Mouse (Mus musculus): Measurements from ENCODE around the gene Chad. TPM values are rescaled to one million over a fixed set of nuclear protein-coding genes. Genes with fewer than 3 reads are reported as not detected.
A peak's percentile ranks its signal among the peaks of the same experiment; 100 is the strongest.

Chad gene
- polyA plus RNA-seq, 1 experiment from 2014 or later, result 22.7 TPM

GRCm38 (mm10) chr11:94600447-94600846, 35.6 kb downstream of the Chad start:
- Histone ChIP-seq H3K4me3 (peak overlapping the region; percentile 57; the same call in 1 of the 2 replicates), H3K9me3 (no peaks in the 10 kb centered on the region), H3K27ac (no peak overlapping the region), H3K9ac (no peak overlapping the region), H3K36me3 (no peaks in the 10 kb centered on the region), H3K4me1 (peaks cover 20% of the 10 kb centered on the region), H3K4me2 (peak overlapping the region; percentile 58), H3K27me3 (no peaks in the 10 kb centered on the region; the same call in 1 of the 2 replicates)
- ATAC-seq (ENCODE audit: insufficient number of reproducible peaks, low FRiP score, low TSS enrichment, low read depth), result no peak
- WGBS, result 91% methylated on average over 7 of the region's 7 CpGs

GRCm38 (mm10) chr11:94601321-94602281, 36.8 kb downstream of the Chad start, which contains the start of gene Acsf2:
TSS of gene Acsf2 (minus strand) at chr11:94601871.
- WGBS, result under 1% methylated on average over 51 of the region's 52 CpGs
- peak; percentile 78 for ATAC-seq (ENCODE audit: insufficient number of reproducible peaks, low FRiP score, low TSS enrichment, low read depth)
- peak within 1 kb of the TSS; percentile 67 for H3K27ac ChIP-seq
- H3K9ac ChIP-seq, result peak within 1 kb of the TSS; percentile 48
- no peaks in the 10 kb centered on the region; the same call in 1 of the 2 replicates for H3K27me3 ChIP-seq
- no peaks in the 10 kb centered on the region for H3K9me3 ChIP-seq
- peak within 1 kb of the TSS; percentile 57 for H3K4me3 ChIP-seq
- H3K36me3 ChIP-seq, result no peaks in the 10 kb centered on the region
- peak within 1 kb of the TSS; percentile 58 for H3K4me2 ChIP-seq
- peaks cover 20% of the 10 kb centered on the region for H3K4me1 ChIP-seq

- peaks cover 20% of the 10 kb centered on the region for H3K4me1 ChIP-seq
- no peaks in the 10 kb centered on the region for H3K9me3 ChIP-seq
- H3K4me2 ChIP-seq, result peak overlapping the region; percentile 58
- H3K4me3 ChIP-seq, result peak overlapping the region; percentile 57; the same call in 1 of the 2 replicates
- 67% methylated on average over 11 of the region's 11 CpGs for WGBS
- peak overlapping the region; percentile 67 for H3K27ac ChIP-seq
- ATAC-seq (ENCODE audit: insufficient number of reproducible peaks, low FRiP score, low TSS enrichment, low read depth), result no peak
- H3K9ac ChIP-seq, result peak overlapping the region; percentile 48; the same call in 1 of the 2 replicates
- no peaks in the 10 kb centered on the region for H3K36me3 ChIP-seq
- no peaks in the 10 kb centered on the region; the same call in 1 of the 2 replicates for H3K27me3 ChIP-seq
Measured at GRCm38 (mm10) chr11:94602356-94602955, 37.6 kb downstream of the Chad start.

GRCm38 (mm10) chr11:94610744-94611740, 46.2 kb downstream of the Chad start:
- no peak overlapping the region for H3K9ac ChIP-seq
- no peaks in the 10 kb centered on the region for H3K9me3 ChIP-seq
- no peak overlapping the region for H3K4me3 ChIP-seq
- WGBS, result 62% methylated on average over 4 of the region's 4 CpGs
- no peaks in the 10 kb centered on the region for H3K36me3 ChIP-seq
- ATAC-seq (ENCODE audit: insufficient number of reproducible peaks, low FRiP score, low TSS enrichment, low read depth), result no peak
- H3K4me1 ChIP-seq, result no peaks in the 10 kb centered on the region
- H3K4me2 ChIP-seq, result no peak overlapping the region
- H3K27ac ChIP-seq, result no peak overlapping the region
- no peaks in the 10 kb centered on the region for H3K27me3 ChIP-seq

GRCm38 (mm10) chr11:94614603-94615002, 49.8 kb downstream of the Chad start:
- ATAC-seq (ENCODE audit: insufficient number of reproducible peaks, low FRiP score, low TSS enrichment, low read depth), result no peak
- 74% methylated on average over 4 of the region's 4 CpGs for WGBS

GRCm38 (mm10) chr11:94615494-94615893, 50.6 kb downstream of the Chad start:
- no peaks in the 10 kb centered on the region for H3K27me3 ChIP-seq
- WGBS, result 24% methylated on average over 4 of the region's 4 CpGs
- H3K9me3 ChIP-seq, result no peaks in the 10 kb centered on the region
- H3K4me2 ChIP-seq, result no peak overlapping the region
- H3K4me3 ChIP-seq, result no peak overlapping the region
- no peaks in the 10 kb centered on the region for H3K36me3 ChIP-seq
- H3K4me1 ChIP-seq, result no peaks in the 10 kb centered on the region
- ATAC-seq (ENCODE audit: insufficient number of reproducible peaks, low FRiP score, low TSS enrichment, low read depth), result no peak
- no peak overlapping the region for H3K9ac ChIP-seq
- H3K27ac ChIP-seq, result no peak overlapping the region

More at GRCm38 (mm10) chr11:94614603-94615002, 49.8 kb downstream of the Chad start:
- H3K9me3 ChIP-seq, result no peaks in the 10 kb centered on the region
- no peaks in the 10 kb centered on the region for H3K27me3 ChIP-seq
- H3K4me1 ChIP-seq, result no peaks in the 10 kb centered on the region
- no peaks in the 10 kb centered on the region for H3K36me3 ChIP-seq
- no peak overlapping the region for H3K4me3 ChIP-seq
- H3K9ac ChIP-seq, result no peak overlapping the region
- no peak overlapping the region for H3K27ac ChIP-seq
- H3K4me2 ChIP-seq, result no peak overlapping the region

- Histone ChIP-seq H3K9me3 (no peaks in the 10 kb centered on the region), H3K27ac (no peak overlapping the region), H3K9ac (no peak overlapping the region), H3K4me1 (no peaks in the 10 kb centered on the region), H3K4me3 (no peak overlapping the region), H3K4me2 (no peak overlapping the region), H3K36me3 (no peaks in the 10 kb centered on the region), H3K27me3 (no peaks in the 10 kb centered on the region)
- no peak for ATAC-seq (ENCODE audit: insufficient number of reproducible peaks, low FRiP score, low TSS enrichment, low read depth)
- 86% methylated on average over 2 of the region's 2 CpGs for WGBS
Measured at GRCm38 (mm10) chr11:94617646-94618045, 52.8 kb downstream of the Chad start.

Other genes starting within 250 kb of the Chad start
- gene Luc7l3, start 243.1 kb upstream of the Chad start, polyA plus RNA-seq (2015; fragmentation: Nextera tagmentation; extraction: Ambion mirVana), result 96.9 and 105 TPM in 2 replicates
- gene Ankrd40, start 237.0 kb upstream of the Chad start, polyA plus RNA-seq (2015; fragmentation: Nextera tagmentation; extraction: Ambion mirVana), result 19.9 and 21.7 TPM in 2 replicates
- gene Abcc3, start 172.1 kb upstream of the Chad start, polyA plus RNA-seq (2015; fragmentation: Nextera tagmentation; extraction: Ambion mirVana), result 1.3 and 1.6 TPM in 2 replicates
- 27.7 and 30.8 TPM in 2 replicates for gene Cacna1g, start 90.8 kb upstream of the Chad start, polyA plus RNA-seq (2015; fragmentation: Nextera tagmentation; extraction: Ambion mirVana)
- 0.27 TPM in 2 replicates for gene Spata20, start 78.9 kb upstream of the Chad start, polyA plus RNA-seq (2015; fragmentation: Nextera tagmentation; extraction: Ambion mirVana)
- gene Epn3, start 65.1 kb upstream of the Chad start, polyA plus RNA-seq (2015; fragmentation: Nextera tagmentation; extraction: Ambion mirVana), result 10.3 and 11.1 TPM in 2 replicates
- gene Mycbpap, start 43.3 kb upstream of the Chad start, polyA plus RNA-seq (2015; fragmentation: Nextera tagmentation; extraction: Ambion mirVana), result 1.5 and 1.6 TPM in 2 replicates
- gene Rsad1, start 15.8 kb upstream of the Chad start, polyA plus RNA-seq (2015; fragmentation: Nextera tagmentation; extraction: Ambion mirVana), result 3.6 and 3.7 TPM in 2 replicates
- gene Acsf2, start 36.8 kb downstream of the Chad start, polyA plus RNA-seq (2015; fragmentation: Nextera tagmentation; extraction: Ambion mirVana), result 6.2 and 6.3 TPM in 2 replicates
- gene Lrrc59, start 64.7 kb downstream of the Chad start, polyA plus RNA-seq (2015; fragmentation: Nextera tagmentation; extraction: Ambion mirVana), result 231 and 234 TPM in 2 replicates
- 126 and 128 TPM in 2 replicates for gene Mrpl27, start 88.7 kb downstream of the Chad start, polyA plus RNA-seq (2015; fragmentation: Nextera tagmentation; extraction: Ambion mirVana)
- 13.6 and 14.0 TPM in 2 replicates for gene Eme1, start 88.9 kb downstream of the Chad start, polyA plus RNA-seq (2015; fragmentation: Nextera tagmentation; extraction: Ambion mirVana)
- 19.9 and 22.5 TPM in 2 replicates for gene Xylt2, start 112.5 kb downstream of the Chad start, polyA plus RNA-seq (2015; fragmentation: Nextera tagmentation; extraction: Ambion mirVana)
- 0.19 and 0.27 TPM in 2 replicates for gene Gm11541, start 139.5 kb downstream of the Chad start, polyA plus RNA-seq (2015; fragmentation: Nextera tagmentation; extraction: Ambion mirVana)
- gene Cdc34b, start 176.7 kb downstream of the Chad start, polyA plus RNA-seq (2015; fragmentation: Nextera tagmentation; extraction: Ambion mirVana), result not detected in 2 replicates
- gene Tmem92, start 217.7 kb downstream of the Chad start, polyA plus RNA-seq (2015; fragmentation: Nextera tagmentation; extraction: Ambion mirVana), result not detected in 2 replicates